Mouse (Mus musculus): ENCODE results near the gene Scrn2.

DNA sequence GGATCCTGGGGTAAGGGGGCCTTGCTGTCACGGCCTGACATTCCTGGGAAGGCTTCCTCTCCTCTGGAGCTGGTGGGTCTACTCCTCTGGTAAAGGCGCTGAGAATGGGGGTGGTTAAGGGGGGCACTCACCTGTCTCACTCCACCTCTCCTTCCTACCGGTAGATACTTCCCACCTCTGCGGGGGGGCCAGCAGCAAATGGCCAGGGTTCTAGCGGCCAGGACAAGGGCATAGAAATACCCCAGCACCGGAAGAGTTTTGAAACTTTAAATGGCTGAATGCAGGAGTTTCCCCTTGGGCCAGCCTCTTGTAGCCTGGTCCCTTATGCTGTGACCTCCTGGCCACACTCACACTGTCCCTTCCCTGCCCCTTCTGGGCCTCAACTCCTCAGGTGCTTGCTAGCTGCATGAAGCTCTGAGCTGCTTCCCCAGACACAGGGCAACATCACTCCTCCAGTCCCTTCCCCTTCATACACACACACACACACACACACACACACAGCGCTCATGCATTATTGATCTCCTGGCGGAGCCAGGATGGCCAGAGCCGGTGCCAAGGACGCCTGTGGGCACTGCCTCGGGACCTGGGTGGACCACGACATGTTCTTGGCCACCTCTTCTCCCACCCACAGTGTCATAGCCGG lies 21.3 kb downstream of the Scrn2 start:
- TF ChIP-seq CTCF (IDR thresholded peaks at IDR 0.05; ENCODE audit: low read depth, low read length): no peak
- no peak for TF ChIP-seq POLR2A (IDR thresholded peaks at IDR 0.05; ENCODE audit: extremely low read depth, insufficient read depth, low read length)

Measured in liver, adult 2 months (tissue).